Mouse (Mus musculus): ENCODE measurements around the gene Syt8. TPM values are rescaled to one million over a fixed set of nuclear protein-coding genes. Genes with fewer than 3 reads are reported as not detected.

Gene Syt8
- polyA plus RNA-seq, 1 experiment, result 2.5 TPM

DNA sequence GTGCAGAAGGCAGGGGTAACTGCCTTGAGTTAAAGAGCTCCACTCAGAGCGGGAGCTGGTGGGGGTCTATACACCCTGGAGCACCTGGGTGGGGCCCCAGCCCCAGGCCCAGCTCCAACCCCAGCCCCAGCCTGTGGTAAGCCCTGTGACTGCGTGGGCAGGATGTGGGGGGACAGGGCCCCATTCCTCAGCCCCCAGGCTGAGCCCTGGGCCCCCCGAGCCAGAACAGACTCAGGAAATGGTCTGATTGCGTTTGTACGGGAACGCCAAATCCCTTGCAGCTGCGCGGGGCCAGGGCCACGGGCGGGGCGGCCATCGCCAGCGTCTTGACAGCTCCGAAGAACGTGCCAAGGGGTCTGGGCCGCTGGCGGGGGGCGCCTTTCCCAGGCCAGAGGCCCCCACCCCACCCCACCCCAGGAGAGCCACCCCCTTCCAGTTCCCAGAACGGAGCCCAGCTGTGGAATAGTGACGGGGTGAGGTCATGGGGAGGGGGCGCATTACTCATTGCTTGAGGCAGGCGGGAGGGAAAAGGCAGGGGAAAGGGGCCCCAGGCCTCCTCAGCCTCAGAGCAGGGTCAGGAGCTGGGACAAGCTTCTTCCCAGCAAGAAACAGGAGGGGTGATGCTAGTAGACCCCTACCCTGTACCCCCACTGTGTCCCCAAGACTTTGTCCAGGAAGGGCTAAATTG lies 47.1 kb downstream of the Syt8 start:
- H3K27ac ChIP-seq (ENCODE audit: control insufficient read depth, insufficient read depth, low read depth, low read length, poor library complexity), result no peak overlapping the region
- H3K4me3 ChIP-seq (replicated peaks; ENCODE audit: control insufficient read depth, low read depth, low read length), result no peak overlapping the region
- 18% methylated on average over 22 of the region's 22 CpGs for WGBS
- TF ChIP-seq POLR2A (IDR thresholded peaks at IDR 0.05; ENCODE audit: borderline replicate concordance, control insufficient read depth, low read depth, low read length) (no peak), CTCF (IDR thresholded peaks at IDR 0.05; ENCODE audit: control insufficient read depth, insufficient read depth, low read length) (no peak)
- H3K4me1 ChIP-seq (ENCODE audit: control insufficient read depth, insufficient read depth, low read length), result no peaks in the 10 kb centered on the region; the same call in 1 of the 2 replicates

DNA sequence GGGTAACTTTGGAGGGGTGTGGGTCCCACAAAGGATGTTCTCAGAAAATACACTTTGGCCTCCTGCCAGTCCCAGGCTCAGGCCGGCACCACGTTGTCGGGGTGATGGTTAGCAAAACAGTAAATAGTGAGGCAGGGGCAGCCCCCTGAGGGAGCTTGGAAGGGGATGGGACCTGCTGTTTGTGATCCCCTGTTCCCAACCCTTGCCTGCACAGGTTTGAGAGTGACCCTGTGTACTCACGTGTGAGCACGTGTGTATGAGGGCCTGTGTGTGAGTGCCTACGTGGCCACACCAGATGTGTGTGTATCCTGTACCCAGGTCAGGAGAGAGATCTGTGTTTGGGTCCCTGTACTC lies 47.6 kb downstream of the Syt8 start:
- Histone ChIP-seq H3K27ac (ENCODE audit: control insufficient read depth, insufficient read depth, low read depth, low read length, poor library complexity) (no peak overlapping the region), H3K4me1 (ENCODE audit: control insufficient read depth, insufficient read depth, low read length) (no peaks in the 10 kb centered on the region), H3K4me3 (replicated peaks; ENCODE audit: control insufficient read depth, low read depth, low read length) (no peak overlapping the region)
- WGBS, result 64% methylated on average over 6 of the region's 6 CpGs
- TF ChIP-seq CTCF (IDR thresholded peaks at IDR 0.05; ENCODE audit: control insufficient read depth, insufficient read depth, low read length) (no peak), POLR2A (IDR thresholded peaks at IDR 0.05; ENCODE audit: borderline replicate concordance, control insufficient read depth, low read depth, low read length) (no peak)

DNA sequence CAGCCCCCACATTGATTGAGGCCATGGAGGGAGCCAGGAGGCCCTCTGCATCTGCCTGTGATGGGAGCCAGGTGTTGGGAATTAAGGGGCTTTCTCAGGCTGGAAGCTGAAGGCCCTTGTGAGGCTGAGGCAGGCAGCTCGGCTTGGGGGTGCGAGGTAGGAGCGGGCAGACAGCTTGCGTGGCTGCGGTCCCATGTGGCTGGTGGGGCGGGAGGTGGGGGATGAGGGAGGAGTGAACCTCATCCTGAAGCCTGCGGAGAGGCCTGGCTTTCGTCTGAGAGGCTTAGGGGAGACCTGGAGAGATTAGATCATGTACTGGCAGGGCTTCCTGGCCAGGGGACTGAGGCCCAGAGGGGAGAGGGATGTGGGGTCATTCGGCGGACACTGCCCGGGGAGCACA lies 48.5 kb downstream of the Syt8 start:
- WGBS, result 83% methylated on average over 11 of the region's 11 CpGs
- H3K4me1 ChIP-seq (ENCODE audit: control insufficient read depth, insufficient read depth, low read length), result no peaks in the 10 kb centered on the region
- no peak overlapping the region for H3K4me3 ChIP-seq (replicated peaks; ENCODE audit: control insufficient read depth, low read depth, low read length)
- no peak overlapping the region; the same call in 1 of the 2 replicates for H3K27ac ChIP-seq (ENCODE audit: control insufficient read depth, insufficient read depth, low read depth, low read length, poor library complexity)
- no peak for TF ChIP-seq CTCF (IDR thresholded peaks at IDR 0.05; ENCODE audit: control insufficient read depth, insufficient read depth, low read length)
- TF ChIP-seq POLR2A (IDR thresholded peaks at IDR 0.05; ENCODE audit: borderline replicate concordance, control insufficient read depth, low read depth, low read length), result no peak

DNA sequence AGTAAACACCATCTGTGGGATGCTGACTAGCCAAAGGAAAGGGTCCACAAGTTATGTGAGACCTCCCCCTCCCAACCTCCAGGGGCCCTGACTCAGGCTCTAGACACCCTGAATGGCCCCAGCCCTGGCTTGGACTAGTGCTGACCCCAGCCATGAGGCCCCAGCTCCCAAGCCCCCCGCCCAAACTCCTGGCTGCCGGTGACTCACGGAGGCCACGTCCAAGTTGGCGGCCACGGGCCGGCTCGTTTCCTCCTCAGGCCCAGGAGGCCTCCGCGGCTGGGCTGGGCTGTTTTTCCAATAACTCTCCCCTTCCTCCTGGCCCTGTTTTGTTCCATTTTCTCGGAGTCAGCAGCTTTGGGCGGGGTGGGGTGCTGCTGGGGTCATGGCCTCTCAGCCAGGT lies 50.1 kb downstream of the Syt8 start:
- Histone ChIP-seq H3K4me3 (replicated peaks; ENCODE audit: control insufficient read depth, low read depth, low read length) (no peak overlapping the region), H3K27ac (ENCODE audit: control insufficient read depth, insufficient read depth, low read depth, low read length, poor library complexity) (no peak overlapping the region), H3K4me1 (ENCODE audit: control insufficient read depth, insufficient read depth, low read length) (no peaks in the 10 kb centered on the region)
- WGBS, result 84% methylated on average over 12 of the region's 12 CpGs
- TF ChIP-seq CTCF (IDR thresholded peaks at IDR 0.05; ENCODE audit: control insufficient read depth, insufficient read depth, low read length) (no peak), POLR2A (IDR thresholded peaks at IDR 0.05; ENCODE audit: borderline replicate concordance, control insufficient read depth, low read depth, low read length) (no peak)

DNA sequence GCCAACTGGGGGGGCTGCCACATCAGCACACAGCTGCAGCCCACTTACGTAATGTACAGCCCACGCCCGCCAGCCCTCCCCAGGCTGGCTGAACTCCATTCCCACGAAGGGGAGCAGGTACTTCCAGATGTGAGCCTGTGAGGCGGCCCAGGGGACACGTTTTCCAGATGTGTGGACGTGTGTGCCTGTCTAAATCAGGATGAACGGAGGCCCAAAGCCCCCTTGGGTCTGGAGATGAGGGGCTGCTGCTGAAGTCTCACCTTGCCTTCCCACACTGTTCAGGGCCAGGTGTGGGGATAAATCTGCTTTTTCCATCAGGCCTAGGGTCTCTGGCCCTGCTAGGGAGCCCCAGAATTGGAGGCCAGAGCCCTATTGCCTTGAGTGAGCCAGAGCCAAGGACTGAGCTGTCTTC lies 52.1 kb downstream of the Syt8 start:
- Histone ChIP-seq H3K4me3 (replicated peaks; ENCODE audit: control insufficient read depth, low read depth, low read length) (no peak overlapping the region), H3K27ac (ENCODE audit: control insufficient read depth, insufficient read depth, low read depth, low read length, poor library complexity) (no peak overlapping the region), H3K4me1 (ENCODE audit: control insufficient read depth, insufficient read depth, low read length) (no peaks in the 10 kb centered on the region)
- WGBS, result 80% methylated on average over 8 of the region's 8 CpGs
- no peak for TF ChIP-seq POLR2A (IDR thresholded peaks at IDR 0.05; ENCODE audit: borderline replicate concordance, control insufficient read depth, low read depth, low read length)
- no peak for TF ChIP-seq CTCF (IDR thresholded peaks at IDR 0.05; ENCODE audit: control insufficient read depth, insufficient read depth, low read length)

DNA sequence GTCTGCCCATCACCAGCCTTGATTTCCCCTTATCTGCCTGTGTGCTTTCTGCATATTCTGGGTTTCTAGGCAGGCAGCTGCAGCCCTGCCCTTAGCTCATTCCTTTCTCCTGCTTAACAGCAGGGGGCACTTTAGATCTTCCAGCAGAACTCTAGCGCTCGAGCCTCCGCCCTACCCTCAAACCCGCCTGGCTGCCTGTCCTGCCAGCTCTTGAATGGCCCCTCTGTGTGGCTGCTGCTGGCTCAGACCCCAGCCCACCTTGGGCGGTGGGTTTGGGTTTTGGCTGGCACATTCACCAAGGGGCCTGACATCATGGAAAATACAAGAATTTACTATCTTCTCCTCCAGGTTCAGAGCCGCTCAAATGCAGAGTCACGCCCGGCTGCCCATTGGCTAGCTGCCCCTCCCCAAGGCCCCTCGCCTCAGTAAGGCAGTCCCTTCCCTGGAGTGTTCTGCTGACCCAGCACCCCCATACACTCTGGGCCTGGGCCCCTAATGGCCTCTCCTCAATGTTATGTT lies 52.8 kb downstream of the Syt8 start:
- Histone ChIP-seq H3K4me3 (replicated peaks; ENCODE audit: control insufficient read depth, low read depth, low read length) (no peak overlapping the region), H3K4me1 (ENCODE audit: control insufficient read depth, insufficient read depth, low read length) (no peaks in the 10 kb centered on the region), H3K27ac (ENCODE audit: control insufficient read depth, insufficient read depth, low read depth, low read length, poor library complexity) (no peak overlapping the region)
- TF ChIP-seq CTCF (IDR thresholded peaks at IDR 0.05; ENCODE audit: control insufficient read depth, insufficient read depth, low read length) (no peak), POLR2A (IDR thresholded peaks at IDR 0.05; ENCODE audit: borderline replicate concordance, control insufficient read depth, low read depth, low read length) (no peak)
- WGBS, result 76% methylated on average over 9 of the region's 9 CpGs

GRCm38 (mm10) chr7:142488053-142488452 lies 53.4 kb downstream of the Syt8 start:
- H3K27ac ChIP-seq (ENCODE audit: control insufficient read depth, insufficient read depth, low read depth, low read length, poor library complexity), result no peak overlapping the region
- H3K4me3 ChIP-seq (replicated peaks; ENCODE audit: control insufficient read depth, low read depth, low read length), result no peak overlapping the region
- WGBS, result 69% methylated on average over 3 of the region's 3 CpGs
- H3K4me1 ChIP-seq (ENCODE audit: control insufficient read depth, insufficient read depth, low read length), result no peaks in the 10 kb centered on the region
- TF ChIP-seq CTCF (IDR thresholded peaks at IDR 0.05; ENCODE audit: control insufficient read depth, insufficient read depth, low read length), result no peak
- no peak for TF ChIP-seq POLR2A (IDR thresholded peaks at IDR 0.05; ENCODE audit: borderline replicate concordance, control insufficient read depth, low read depth, low read length)

Other genes with a start within 250 kb of the Syt8 start
- not detected in 2 replicates for gene Gm10153, start 244.5 kb upstream of the Syt8 start, polyA plus RNA-seq (2011; ENCODE audit: insufficient read depth, insufficient read length, low replicate concordance, missing spikeins)
- not detected in 2 replicates for gene Krtap5-3, start 233.5 kb upstream of the Syt8 start, polyA plus RNA-seq (2011; ENCODE audit: insufficient read depth, insufficient read length, low replicate concordance, missing spikeins)
- gene Gm7579, start 223.0 kb upstream of the Syt8 start, polyA plus RNA-seq (2011; ENCODE audit: insufficient read depth, insufficient read length, low replicate concordance, missing spikeins), result not detected in 2 replicates
- gene Krtap5-5, start 204.9 kb upstream of the Syt8 start, polyA plus RNA-seq (2011; ENCODE audit: insufficient read depth, insufficient read length, low replicate concordance, missing spikeins), result not detected in 2 replicates
- not detected in 2 replicates for gene Gm40460, start 193.8 kb upstream of the Syt8 start, polyA plus RNA-seq (2011; ENCODE audit: insufficient read depth, insufficient read length, low replicate concordance, missing spikeins)
- gene Gm2431, start 176.5 kb upstream of the Syt8 start, polyA plus RNA-seq (2011; ENCODE audit: insufficient read depth, insufficient read length, low replicate concordance, missing spikeins), result not detected in 2 replicates
- gene Gm4559, start 160.5 kb upstream of the Syt8 start, polyA plus RNA-seq (2011; ENCODE audit: insufficient read depth, insufficient read length, low replicate concordance, missing spikeins), result not detected in 2 replicates
- gene Krtap5-1, start 137.7 kb upstream of the Syt8 start, polyA plus RNA-seq (2011; ENCODE audit: insufficient read depth, insufficient read length, low replicate concordance, missing spikeins), result not detected in 2 replicates
- gene Krtap5-4, start 131.3 kb upstream of the Syt8 start, polyA plus RNA-seq (2011; ENCODE audit: insufficient read depth, insufficient read length, low replicate concordance, missing spikeins), result not detected in 2 replicates
- 1.6 and 6.2 TPM in 2 replicates for gene Ifitm10, start 61.1 kb upstream of the Syt8 start, polyA plus RNA-seq (2011; ENCODE audit: insufficient read depth, insufficient read length, low replicate concordance, missing spikeins)
- gene Gm49369, start 52.2 kb upstream of the Syt8 start, polyA plus RNA-seq (2011; ENCODE audit: insufficient read depth, insufficient read length, low replicate concordance, missing spikeins), result not detected in 2 replicates
- gene Ctsd, start 46.8 kb upstream of the Syt8 start, polyA plus RNA-seq (2011; ENCODE audit: insufficient read depth, insufficient read length, low replicate concordance, missing spikeins), result 137 and 308 TPM in 2 replicates
- gene Tnni2, start 7.0 kb downstream of the Syt8 start, polyA plus RNA-seq (2011; ENCODE audit: insufficient read depth, insufficient read length, low replicate concordance, missing spikeins), result 19.2 and 51.8 TPM in 2 replicates
- gene Lsp1, start 26.0 kb downstream of the Syt8 start, polyA plus RNA-seq (2011; ENCODE audit: insufficient read depth, insufficient read length, low replicate concordance, missing spikeins), result 135 and 280 TPM in 2 replicates
- 42.0 and 73.4 TPM in 2 replicates for gene Tnnt3, start 64.0 kb downstream of the Syt8 start, polyA plus RNA-seq (2011; ENCODE audit: insufficient read depth, insufficient read length, low replicate concordance, missing spikeins)
- 0.40 and 0.86 TPM in 2 replicates for gene Mrpl23, start 97.8 kb downstream of the Syt8 start, polyA plus RNA-seq (2011; ENCODE audit: insufficient read depth, insufficient read length, low replicate concordance, missing spikeins)
- 1.8 and 43.1 TPM in 2 replicates for gene Igf2, start 232.0 kb downstream of the Syt8 start, polyA plus RNA-seq (2011; ENCODE audit: insufficient read depth, insufficient read length, low replicate concordance, missing spikeins)
- not detected in 2 replicates for gene Gm49394, start 235.1 kb downstream of the Syt8 start, polyA plus RNA-seq (2011; ENCODE audit: insufficient read depth, insufficient read length, low replicate concordance, missing spikeins)